Mouse (Mus musculus): ENCODE measurements around the gene Lrrc51.
"Not testable (repeated sequence)": the region's sequence is repeated elsewhere in the genome, so short reads cannot be mapped to it uniquely, and the experiment has no call there.

Gene Lrrc51

GRCm38 (mm10) chr7:101938348-101938747, 4.7 kb upstream of the Lrrc51 start:
- no peak for DNase-seq (ENCODE audit: low read depth, low spot score)

GRCm38 (mm10) chr7:101937569-101937968, 3.9 kb upstream of the Lrrc51 start:
- DNase-seq (ENCODE audit: low read depth, low spot score): no peak

- no peak for DNase-seq (ENCODE audit: low read depth, low spot score)
These were observed 3.3 kb upstream of the Lrrc51 start for GRCm38 (mm10) chr7:101936996-101937395.

DNA sequence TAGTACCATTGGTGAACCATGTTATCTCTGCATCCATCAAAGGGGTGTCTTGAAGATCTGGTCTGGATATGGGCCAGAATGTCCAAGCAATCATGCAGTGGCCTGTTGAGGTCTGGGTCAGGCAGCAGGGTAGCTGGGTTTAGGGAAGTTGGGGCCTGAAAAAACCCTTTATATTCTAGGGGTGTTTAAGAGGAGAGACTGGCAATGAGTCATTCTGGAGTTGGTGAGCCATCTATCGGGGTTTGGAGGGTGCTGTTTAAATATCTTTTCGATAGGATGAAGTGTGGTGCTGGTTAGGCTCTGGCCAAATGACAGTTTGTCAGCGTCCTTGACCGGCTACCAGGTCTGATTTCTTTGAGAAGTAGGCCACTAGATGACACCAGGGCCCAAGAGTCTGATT, 2.3 kb upstream of the Lrrc51 start:
- no peak for DNase-seq (ENCODE audit: low read depth, low spot score)

DNA sequence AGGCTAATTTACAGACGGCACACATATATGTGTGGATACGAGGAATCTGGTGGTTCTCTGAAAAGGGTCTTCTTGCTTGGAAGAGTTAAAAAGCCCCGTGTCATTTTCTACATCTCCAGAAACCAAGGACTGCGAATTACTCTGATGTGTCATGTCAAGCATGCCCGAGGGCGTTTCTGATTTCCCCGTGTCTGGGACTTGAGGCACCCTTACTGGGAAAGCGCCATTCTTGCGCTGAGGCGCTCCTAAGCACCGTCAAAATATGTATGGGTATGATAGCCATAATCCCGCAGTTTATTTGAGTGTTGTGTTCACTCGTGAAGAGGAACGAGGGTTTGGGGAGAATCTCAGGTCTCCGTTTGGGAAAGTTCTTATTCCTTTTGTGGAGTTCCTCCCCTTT, 395 bp downstream of the Lrrc51 start:
- DNase-seq (ENCODE audit: low read depth, low spot score): no peak

- DNase-seq (ENCODE audit: low read depth, low spot score): no peak
These were observed 1.1 kb downstream of the Lrrc51 start for GRCm38 (mm10) chr7:101932551-101932950.

- no peak for DNase-seq (ENCODE audit: low read depth, low spot score)
These were observed 5.6 kb downstream of the Lrrc51 start for GRCm38 (mm10) chr7:101928093-101928492.

DNA sequence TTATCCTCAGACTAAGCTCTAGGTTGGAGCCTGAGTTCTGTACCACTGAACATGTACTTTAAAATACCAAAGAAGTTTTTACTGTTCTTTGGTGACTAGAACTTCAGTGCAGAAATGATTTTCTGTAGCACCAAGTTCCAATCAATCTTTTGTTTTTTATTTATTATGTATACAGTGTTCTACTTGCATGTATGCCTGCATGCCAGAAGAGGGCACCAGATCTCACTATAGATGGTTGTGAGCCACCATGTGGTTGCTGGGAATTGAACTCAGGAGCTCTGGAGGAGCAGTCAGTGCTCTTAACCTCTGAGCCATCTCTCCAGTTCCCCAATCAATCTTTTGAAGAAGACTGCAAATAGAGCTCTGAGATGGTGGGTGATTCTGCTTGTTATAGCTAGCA, 7.8 kb downstream of the Lrrc51 start:
- DNase-seq (ENCODE audit: low read depth, low spot score): not testable (repeated sequence)

GRCm38 (mm10) chr7:101918071-101918470, 15.6 kb downstream of the Lrrc51 start:
- no peak for DNase-seq (ENCODE audit: low read depth, low spot score)

GRCm38 (mm10) chr7:101911982-101912381, 21.7 kb downstream of the Lrrc51 start:
- DNase-seq (ENCODE audit: low read depth, low spot score): no peak

GRCm38 (mm10) chr7:101910138-101910537, 23.6 kb downstream of the Lrrc51 start:
- no peak for DNase-seq (ENCODE audit: low read depth, low spot score)

GRCm38 (mm10) chr7:101908367-101908766, 25.3 kb downstream of the Lrrc51 start:
- DNase-seq (ENCODE audit: low read depth, low spot score): no peak

DNA sequence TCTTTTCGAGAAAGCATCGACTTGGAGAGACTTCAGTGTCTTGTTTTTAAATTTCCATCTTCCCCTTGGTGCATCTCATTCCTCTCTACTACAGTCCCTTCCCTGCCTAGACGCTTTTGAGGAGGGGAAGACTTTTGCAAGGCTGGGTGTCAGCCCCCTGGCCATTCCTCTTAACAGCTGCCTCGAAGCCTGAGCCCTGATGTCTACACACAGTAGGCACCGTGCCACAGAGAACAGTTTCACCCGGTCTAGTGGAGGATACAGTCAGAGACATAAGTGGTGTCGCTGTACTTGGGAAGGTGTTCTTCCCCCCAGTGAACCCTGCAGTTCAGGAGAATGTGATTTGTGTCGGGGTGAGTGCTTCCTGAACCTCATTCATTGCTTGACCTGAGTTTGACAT, 27.0 kb downstream of the Lrrc51 start:
- DNase-seq (ENCODE audit: low read depth, low spot score): no peak

GRCm38 (mm10) chr7:101906287-101906681, 27.4 kb downstream of the Lrrc51 start, which contains the start of gene Tomt:
TSS of gene Tomt (minus strand) at chr7:101906359.
- no peak for DNase-seq (ENCODE audit: low read depth, low spot score)

DNA sequence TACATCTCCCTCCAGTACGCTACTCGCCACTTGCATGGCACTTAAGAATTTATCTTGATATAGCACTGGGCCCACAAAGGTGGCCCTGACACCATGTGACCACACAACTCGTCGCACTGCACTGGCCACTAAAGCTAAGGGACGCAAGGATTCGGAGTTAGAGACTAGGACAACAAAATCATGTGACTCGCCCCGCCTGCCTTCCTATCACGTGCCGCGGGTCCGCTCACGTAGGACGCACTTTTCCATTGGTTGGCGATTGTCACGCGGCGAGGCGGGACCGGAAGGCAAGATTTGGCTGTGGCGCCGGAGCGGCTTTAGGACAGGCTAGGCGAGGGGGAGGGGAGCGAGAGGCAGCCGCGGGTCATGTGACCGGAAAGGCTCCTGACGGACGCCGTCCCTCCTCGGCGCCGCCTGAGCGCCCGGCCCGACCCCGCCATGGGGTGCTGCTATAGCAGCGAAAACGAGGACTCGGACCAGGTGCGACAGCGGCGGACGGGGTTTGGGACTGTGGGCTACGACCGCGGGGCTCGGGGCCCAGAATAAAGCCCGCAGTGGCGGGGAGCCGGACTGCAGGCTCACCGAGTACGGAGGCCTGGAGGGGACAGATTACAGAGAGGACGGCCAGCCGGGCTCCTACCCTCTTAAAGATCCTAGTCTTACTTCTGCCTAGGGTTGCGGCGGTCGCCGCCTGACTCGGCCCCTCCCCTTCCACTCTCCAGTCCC, 28.0 kb downstream of the Lrrc51 start, which contains the start of gene Lamtor1:
Lamtor1 (plus strand) TSS at position 344 of the 726 bp plus-strand sequence.
- DNase-seq (ENCODE audit: low read depth, low spot score): peak; percentile 98

DNA sequence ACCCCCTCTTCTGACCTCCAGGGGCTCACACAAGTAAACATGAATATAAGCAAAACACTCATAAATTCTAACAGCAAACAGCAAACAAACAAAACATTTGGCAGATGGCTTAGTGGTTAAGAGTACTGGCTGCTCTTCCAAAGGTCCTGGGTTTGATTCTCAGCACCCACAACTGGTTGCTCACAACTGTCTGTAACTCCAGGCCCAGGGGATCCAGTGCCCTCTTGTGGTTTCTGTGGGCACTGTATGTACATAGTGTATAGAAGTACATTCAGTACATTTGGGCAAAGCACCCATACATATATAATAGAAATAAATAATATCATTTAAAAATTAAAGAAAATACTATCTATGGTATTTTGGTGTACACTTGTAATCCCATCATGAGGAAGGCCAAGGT, 30.8 kb downstream of the Lrrc51 start:
- DNase-seq (ENCODE audit: low read depth, low spot score): no peak

DNA sequence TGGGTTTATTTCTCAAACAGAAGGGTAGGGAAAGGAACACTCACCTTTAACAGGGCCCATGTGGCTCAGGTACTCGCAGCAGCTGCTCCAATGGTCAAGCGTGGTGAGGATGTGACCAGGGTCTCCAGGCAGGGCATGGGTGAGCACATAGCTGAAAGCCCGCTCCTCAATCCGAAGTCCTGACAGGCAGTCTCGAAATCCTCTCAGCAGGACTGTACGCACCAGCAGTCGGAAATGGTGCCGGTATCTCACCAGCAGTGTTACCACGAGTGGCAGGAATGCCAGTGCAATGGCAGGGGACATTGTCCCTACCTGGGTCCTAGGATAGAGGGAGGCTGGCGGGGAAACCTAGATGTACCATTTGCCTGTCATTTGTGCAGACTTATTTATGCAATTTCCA, 31.7 kb downstream of the Lrrc51 start:
- DNase-seq (ENCODE audit: low read depth, low spot score): no peak

- DNase-seq (ENCODE audit: low read depth, low spot score): no peak
These were observed 33.2 kb downstream of the Lrrc51 start for GRCm38 (mm10) chr7:101900331-101901097.

DNA sequence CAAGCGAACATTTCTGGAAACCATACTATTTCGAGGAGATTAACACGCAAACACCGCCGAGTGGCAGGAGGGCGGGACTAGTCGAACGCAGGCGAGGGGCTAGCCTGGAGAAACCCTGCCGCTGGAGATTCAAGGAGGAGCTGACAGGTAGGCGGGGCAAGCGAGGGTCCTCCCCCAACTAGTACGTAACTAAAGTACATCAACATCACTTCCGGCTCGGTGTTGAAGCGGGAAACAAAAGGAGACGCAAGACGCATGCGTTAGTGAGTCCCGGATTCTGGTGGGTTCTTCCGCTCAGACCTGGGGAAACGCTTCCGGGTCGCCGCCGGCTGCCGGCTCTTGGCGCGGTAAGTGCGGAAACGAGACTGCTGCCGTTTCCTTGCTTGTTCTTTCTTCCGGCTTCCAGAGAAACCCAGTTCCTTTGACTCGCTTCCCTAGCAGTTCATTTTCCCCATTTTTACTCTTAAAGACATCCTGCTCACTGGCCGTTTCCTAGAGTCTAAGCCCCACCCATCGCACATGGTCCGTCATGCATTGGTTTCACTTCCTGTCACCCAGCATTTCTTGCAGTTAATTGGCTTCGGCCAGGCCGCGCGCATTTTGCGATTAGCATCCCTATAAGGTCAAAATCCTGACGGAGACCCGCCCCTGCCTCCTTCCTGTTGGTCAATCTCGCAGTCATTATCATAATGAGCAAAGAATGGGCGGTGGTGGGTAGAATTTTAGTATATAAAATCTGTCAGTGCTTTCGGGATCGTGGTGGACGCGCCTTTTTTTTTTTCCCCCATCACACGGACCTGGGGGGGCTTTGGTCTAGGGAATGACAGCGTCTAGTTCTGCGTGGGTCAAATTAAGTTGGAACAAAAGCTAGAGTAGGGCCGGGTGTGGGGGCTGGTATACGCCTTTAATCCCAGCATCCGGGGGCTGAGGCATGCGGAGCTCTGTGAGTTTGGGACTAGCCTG, 37.3 kb downstream of the Lrrc51 start:
- peak; percentile 96 for DNase-seq (ENCODE audit: low read depth, low spot score)

GRCm38 (mm10) chr7:101895695-101896094, 38.0 kb downstream of the Lrrc51 start:
- DNase-seq (ENCODE audit: low read depth, low spot score): no peak

- no peak for DNase-seq (ENCODE audit: low read depth, low spot score)
These were observed 45.2 kb downstream of the Lrrc51 start for GRCm38 (mm10) chr7:101888460-101888859.

DNA sequence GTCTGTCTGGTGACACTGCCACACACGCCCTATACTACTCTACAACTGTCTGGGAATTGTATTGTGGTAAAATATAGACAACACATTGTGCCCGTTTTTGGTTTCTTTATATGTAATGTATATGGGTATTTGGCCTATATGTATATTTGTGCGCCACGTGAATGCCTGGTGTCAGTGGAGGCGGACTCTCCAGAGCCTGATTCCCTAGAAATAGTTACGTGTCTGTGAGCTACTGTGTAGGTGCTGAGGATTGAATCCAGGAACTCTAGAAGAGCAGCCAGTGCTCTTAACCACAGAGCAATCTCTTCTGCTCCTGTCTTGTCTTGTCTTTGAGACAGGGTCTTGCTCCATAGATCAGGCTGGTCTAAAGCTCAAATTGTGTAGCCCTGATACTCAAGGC, 47.4 kb downstream of the Lrrc51 start:
- DNase-seq (ENCODE audit: low read depth, low spot score): no peak

All from WW6 (cell line).